Mouse (Mus musculus): Measurements from ENCODE around the gene Fhit. TPM values are rescaled to one million over a fixed set of nuclear protein-coding genes. Genes with fewer than 3 reads are reported as not detected.

The Fhit gene
- polyA plus RNA-seq, 1 experiment from 2014 or later: 21.4 TPM

DNA sequence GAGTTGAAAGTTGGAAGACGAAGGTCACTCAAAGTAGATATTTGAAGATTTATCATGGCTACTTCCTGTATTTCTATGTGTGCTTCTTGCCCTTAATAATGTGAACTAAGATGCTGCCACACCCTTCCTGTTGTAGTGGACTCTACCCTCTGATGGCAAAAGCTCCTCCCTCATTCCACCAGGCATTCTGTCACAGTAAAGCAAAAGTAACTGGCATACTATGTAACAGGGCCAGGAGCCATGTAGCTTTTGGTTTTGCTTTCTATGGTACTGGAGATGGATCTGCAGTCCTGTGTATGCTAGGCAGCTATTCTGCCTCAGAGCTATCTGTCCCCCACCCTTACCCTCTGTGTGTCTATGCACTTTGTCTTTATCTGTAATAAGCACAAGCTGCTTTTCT is 220.2 kb downstream of the Fhit start:
- 71% methylated on average over 1 of the region's 1 CpGs for WGBS
- H3K27ac ChIP-seq (ENCODE audit: low read depth, low read length): no peak overlapping the region
- ATAC-seq: peak; percentile 88
- no peak for TF ChIP-seq CTCF (IDR thresholded peaks at IDR 0.05; ENCODE audit: low read depth)
- no peaks in the 10 kb centered on the region for H3K36me3 ChIP-seq (ENCODE audit: control insufficient read depth, insufficient read depth)
- H3K27me3 ChIP-seq (replicated peaks; ENCODE audit: control insufficient read depth, insufficient read depth, low read length): no peaks in the 10 kb centered on the region
- H3K4me1 ChIP-seq (replicated peaks; ENCODE audit: control insufficient read depth, insufficient read depth, low read length): no peaks in the 10 kb centered on the region
- H3K4me3 ChIP-seq (ENCODE audit: low read depth, low read length): no peak overlapping the region
- H3K9me3 ChIP-seq (ENCODE audit: control insufficient read depth): no peaks in the 10 kb centered on the region
- H3K9ac ChIP-seq (ENCODE audit: low read depth, low read length): no peak overlapping the region
- no peak overlapping the region for H3K4me2 ChIP-seq (replicated peaks; ENCODE audit: low read depth)

DNA sequence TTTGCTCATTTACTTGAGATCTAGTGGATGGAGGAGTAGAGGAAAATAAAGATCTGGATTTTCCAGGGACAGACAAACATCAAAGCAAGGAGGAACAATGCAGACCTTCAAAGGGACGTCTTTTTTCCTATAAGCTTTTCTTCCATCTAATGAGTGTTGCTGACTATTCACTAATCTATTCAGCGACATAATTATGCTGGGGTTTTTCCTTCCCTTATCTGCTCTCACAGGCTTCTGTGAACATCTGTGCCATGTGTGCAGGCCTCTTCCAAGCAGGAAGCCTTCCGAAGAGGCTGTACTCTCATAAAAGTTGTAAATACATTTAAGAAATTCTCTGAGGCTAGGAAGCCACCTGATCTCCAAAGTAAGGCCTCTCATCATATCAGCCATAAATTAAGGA is 228.2 kb downstream of the Fhit start:
- WGBS: 47% methylated on average over 3 of the region's 3 CpGs
- H3K9ac ChIP-seq (ENCODE audit: low read depth, low read length): no peak overlapping the region
- no peaks in the 10 kb centered on the region for H3K4me1 ChIP-seq (replicated peaks; ENCODE audit: control insufficient read depth, insufficient read depth, low read length)
- no peak for TF ChIP-seq CTCF (IDR thresholded peaks at IDR 0.05; ENCODE audit: low read depth)
- no peaks in the 10 kb centered on the region for H3K27me3 ChIP-seq (replicated peaks; ENCODE audit: control insufficient read depth, insufficient read depth, low read length)
- ATAC-seq: no peak
- no peak overlapping the region for H3K27ac ChIP-seq (ENCODE audit: low read depth, low read length)
- H3K4me3 ChIP-seq (ENCODE audit: low read depth, low read length): no peak overlapping the region
- H3K36me3 ChIP-seq (ENCODE audit: control insufficient read depth, insufficient read depth): no peaks in the 10 kb centered on the region
- H3K4me2 ChIP-seq (replicated peaks; ENCODE audit: low read depth): no peak overlapping the region
- no peaks in the 10 kb centered on the region for H3K9me3 ChIP-seq (ENCODE audit: control insufficient read depth)

DNA sequence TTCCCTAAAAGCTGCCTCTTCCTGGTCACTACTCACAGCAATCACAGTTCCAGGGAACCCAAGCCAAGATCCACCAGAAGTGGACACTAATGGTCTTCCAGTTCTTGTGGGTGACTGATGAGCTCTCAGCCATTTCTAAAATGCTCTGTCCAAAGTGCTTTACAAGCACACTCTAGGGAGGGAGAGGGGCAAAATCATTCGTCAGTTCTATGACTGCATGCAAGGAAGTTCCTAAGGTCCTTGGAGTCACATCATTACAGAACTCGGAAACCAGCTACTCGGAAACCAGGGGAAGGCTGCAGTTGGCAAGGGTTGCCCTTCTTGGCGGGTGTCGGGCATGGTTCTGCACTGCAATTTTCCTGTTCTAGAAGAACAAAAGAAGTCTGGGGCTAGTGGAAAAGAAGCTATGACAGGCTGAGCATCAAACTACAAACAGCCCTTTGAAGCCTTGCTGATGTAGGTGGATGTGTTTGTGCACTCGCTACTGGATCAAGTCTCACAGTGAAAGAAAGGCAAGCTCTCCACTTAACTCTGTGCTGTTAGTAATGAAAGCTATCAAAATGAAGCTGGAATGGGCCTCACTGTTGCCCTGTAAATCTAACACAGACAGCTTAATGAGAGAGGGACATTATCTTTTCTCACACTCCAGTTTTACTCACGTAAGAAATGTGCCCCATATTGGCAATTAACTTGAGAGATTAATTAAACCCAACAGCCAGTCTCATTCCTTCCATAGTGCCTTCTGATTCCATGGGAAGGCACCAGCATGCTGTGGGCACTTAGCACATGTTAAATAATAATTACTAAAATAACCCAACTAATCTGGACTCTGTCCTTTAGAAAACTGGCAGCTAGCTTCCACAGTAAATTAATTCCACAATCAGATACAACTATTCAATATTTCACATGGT is 243.7 kb downstream of the Fhit start:
- no peak overlapping the region for H3K4me3 ChIP-seq (ENCODE audit: low read depth, low read length)
- no peaks in the 10 kb centered on the region for H3K36me3 ChIP-seq (ENCODE audit: control insufficient read depth, insufficient read depth)
- ATAC-seq: no peak
- no peak overlapping the region for H3K4me2 ChIP-seq (replicated peaks; ENCODE audit: low read depth)
- no peak overlapping the region for H3K9ac ChIP-seq (ENCODE audit: low read depth, low read length)
- no peak for TF ChIP-seq CTCF (IDR thresholded peaks at IDR 0.05; ENCODE audit: low read depth)
- H3K27ac ChIP-seq (ENCODE audit: low read depth, low read length): no peak overlapping the region
- no peaks in the 10 kb centered on the region for H3K9me3 ChIP-seq (ENCODE audit: control insufficient read depth)
- H3K4me1 ChIP-seq (replicated peaks; ENCODE audit: control insufficient read depth, insufficient read depth, low read length): no peaks in the 10 kb centered on the region
- no peaks in the 10 kb centered on the region for H3K27me3 ChIP-seq (replicated peaks; ENCODE audit: control insufficient read depth, insufficient read depth, low read length)
- WGBS: 76% methylated on average over 7 of the region's 7 CpGs

DNA sequence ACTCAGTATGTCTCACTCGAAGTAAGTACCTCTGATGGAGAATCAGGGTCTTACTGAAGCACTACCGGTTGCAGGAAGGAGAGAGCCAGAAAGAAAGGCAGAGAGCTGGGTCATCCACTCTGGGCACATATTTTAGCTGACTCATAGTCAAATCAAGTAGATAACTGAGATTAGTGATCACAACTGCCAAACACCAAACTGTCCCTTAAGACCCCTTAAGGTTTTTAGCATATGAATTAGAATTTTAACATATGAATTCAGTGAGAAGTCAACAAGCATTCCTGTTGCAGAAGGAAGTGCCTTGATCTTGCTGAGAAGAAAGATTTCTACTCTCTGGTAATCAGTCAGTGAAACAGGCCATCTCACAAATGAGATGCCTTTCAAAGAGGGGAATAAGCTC is 253.8 kb downstream of the Fhit start:
- Histone ChIP-seq H3K4me3 (ENCODE audit: low read depth, low read length) (no peak overlapping the region), H3K4me1 (replicated peaks; ENCODE audit: control insufficient read depth, insufficient read depth, low read length) (no peaks in the 10 kb centered on the region), H3K27me3 (replicated peaks; ENCODE audit: control insufficient read depth, insufficient read depth, low read length) (no peaks in the 10 kb centered on the region), H3K36me3 (ENCODE audit: control insufficient read depth, insufficient read depth) (no peaks in the 10 kb centered on the region), H3K4me2 (replicated peaks; ENCODE audit: low read depth) (no peak overlapping the region), H3K9me3 (ENCODE audit: control insufficient read depth) (no peaks in the 10 kb centered on the region), H3K27ac (ENCODE audit: low read depth, low read length) (no peak overlapping the region), H3K9ac (ENCODE audit: low read depth, low read length) (no peak overlapping the region)
- ATAC-seq: no peak
- WGBS: 89% methylated on average over 2 of the region's 2 CpGs
- no peak for TF ChIP-seq CTCF (IDR thresholded peaks at IDR 0.05; ENCODE audit: low read depth)

DNA sequence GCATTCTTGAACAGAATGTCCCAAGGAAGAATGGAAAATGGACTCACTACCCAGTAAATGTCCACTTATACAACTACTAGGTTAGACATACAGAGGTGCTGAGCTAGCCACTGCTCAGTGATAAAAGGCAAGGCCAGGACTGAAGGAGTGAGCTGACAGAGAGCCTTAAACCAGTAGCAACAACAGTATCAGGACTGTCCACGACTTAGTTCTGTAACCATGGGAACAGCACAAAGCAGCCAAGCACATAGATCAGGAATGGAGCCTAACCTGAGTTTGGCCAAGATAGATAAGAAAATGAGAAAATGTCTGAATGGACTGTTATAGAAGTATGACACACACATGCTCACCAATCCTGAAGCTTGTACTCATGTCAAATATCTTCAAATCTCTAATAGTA is 279.1 kb downstream of the Fhit start:
- Histone ChIP-seq H3K4me3 (ENCODE audit: low read depth, low read length) (no peak overlapping the region), H3K36me3 (ENCODE audit: control insufficient read depth, insufficient read depth) (no peaks in the 10 kb centered on the region), H3K4me2 (replicated peaks; ENCODE audit: low read depth) (no peak overlapping the region), H3K9me3 (ENCODE audit: control insufficient read depth) (no peaks in the 10 kb centered on the region), H3K9ac (ENCODE audit: low read depth, low read length) (no peak overlapping the region), H3K27ac (ENCODE audit: low read depth, low read length) (no peak overlapping the region), H3K27me3 (replicated peaks; ENCODE audit: control insufficient read depth, insufficient read depth, low read length) (no peaks in the 10 kb centered on the region), H3K4me1 (replicated peaks; ENCODE audit: control insufficient read depth, insufficient read depth, low read length) (no peaks in the 10 kb centered on the region)
- no peak for TF ChIP-seq CTCF (IDR thresholded peaks at IDR 0.05; ENCODE audit: low read depth)
- 24% methylated on average over 1 of the region's 1 CpGs for WGBS
- no peak for ATAC-seq

DNA sequence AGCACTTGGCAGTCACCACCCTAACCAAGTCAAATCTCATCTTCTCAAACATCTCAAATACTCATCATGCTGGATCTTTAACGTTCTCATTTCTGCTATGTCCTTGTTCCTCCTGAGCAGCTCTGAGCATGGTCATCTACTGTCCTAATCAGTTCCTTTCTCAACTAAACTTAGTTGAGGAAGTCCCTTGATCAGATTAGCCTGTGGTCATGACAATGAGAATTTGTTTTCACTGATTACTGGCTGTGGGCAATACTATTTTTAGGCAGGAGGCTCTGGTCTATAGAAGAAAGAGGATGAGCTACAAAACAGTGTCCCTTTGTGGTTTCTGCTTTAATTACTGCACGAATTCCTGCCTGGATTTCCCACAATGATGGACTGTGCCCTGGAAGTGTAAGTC is 281.1 kb downstream of the Fhit start:
- no peaks in the 10 kb centered on the region for H3K27me3 ChIP-seq (replicated peaks; ENCODE audit: control insufficient read depth, insufficient read depth, low read length)
- ATAC-seq: no peak
- H3K4me2 ChIP-seq (replicated peaks; ENCODE audit: low read depth): no peak overlapping the region
- H3K4me1 ChIP-seq (replicated peaks; ENCODE audit: control insufficient read depth, insufficient read depth, low read length): no peaks in the 10 kb centered on the region
- 76% methylated on average over 2 of the region's 2 CpGs for WGBS
- no peak overlapping the region for H3K4me3 ChIP-seq (ENCODE audit: low read depth, low read length)
- TF ChIP-seq CTCF (IDR thresholded peaks at IDR 0.05; ENCODE audit: low read depth): no peak
- H3K9me3 ChIP-seq (ENCODE audit: control insufficient read depth): no peaks in the 10 kb centered on the region
- no peak overlapping the region for H3K27ac ChIP-seq (ENCODE audit: low read depth, low read length)
- no peaks in the 10 kb centered on the region for H3K36me3 ChIP-seq (ENCODE audit: control insufficient read depth, insufficient read depth)
- no peak overlapping the region for H3K9ac ChIP-seq (ENCODE audit: low read depth, low read length)
